Mouse (Mus musculus) adrenal gland, postnatal 14 days (tissue): ENCODE data around the gene Mdga2. TPM values are rescaled to one million over a fixed set of nuclear protein-coding genes. Genes with fewer than 3 reads are reported as not detected.
A peak's percentile ranks its signal among the peaks of the same experiment; 100 is the strongest.

Experiments
- DNase-seq: peaks from one replicate; pipeline ENCODE4 v3.0.0; 2021; ENCODE audit warnings: mixed read lengths
- total RNA-seq: library from RNA; stranded (reverse); gene quantifications from 2 replicates; pipeline ENCODE4 v1.2.3, GENCODE M21; 2021

Gene Mdga2
- total RNA-seq, 1 experiment from 2014 or later: 2.6 TPM

- DNase-seq: no peak
These were observed 519.6 kb downstream of the Mdga2 start for GRCm38 (mm10) chr12:66702781-66703180.

GRCm38 (mm10) chr12:66679558-66679957, 542.8 kb downstream of the Mdga2 start:
- no peak for DNase-seq

DNA sequence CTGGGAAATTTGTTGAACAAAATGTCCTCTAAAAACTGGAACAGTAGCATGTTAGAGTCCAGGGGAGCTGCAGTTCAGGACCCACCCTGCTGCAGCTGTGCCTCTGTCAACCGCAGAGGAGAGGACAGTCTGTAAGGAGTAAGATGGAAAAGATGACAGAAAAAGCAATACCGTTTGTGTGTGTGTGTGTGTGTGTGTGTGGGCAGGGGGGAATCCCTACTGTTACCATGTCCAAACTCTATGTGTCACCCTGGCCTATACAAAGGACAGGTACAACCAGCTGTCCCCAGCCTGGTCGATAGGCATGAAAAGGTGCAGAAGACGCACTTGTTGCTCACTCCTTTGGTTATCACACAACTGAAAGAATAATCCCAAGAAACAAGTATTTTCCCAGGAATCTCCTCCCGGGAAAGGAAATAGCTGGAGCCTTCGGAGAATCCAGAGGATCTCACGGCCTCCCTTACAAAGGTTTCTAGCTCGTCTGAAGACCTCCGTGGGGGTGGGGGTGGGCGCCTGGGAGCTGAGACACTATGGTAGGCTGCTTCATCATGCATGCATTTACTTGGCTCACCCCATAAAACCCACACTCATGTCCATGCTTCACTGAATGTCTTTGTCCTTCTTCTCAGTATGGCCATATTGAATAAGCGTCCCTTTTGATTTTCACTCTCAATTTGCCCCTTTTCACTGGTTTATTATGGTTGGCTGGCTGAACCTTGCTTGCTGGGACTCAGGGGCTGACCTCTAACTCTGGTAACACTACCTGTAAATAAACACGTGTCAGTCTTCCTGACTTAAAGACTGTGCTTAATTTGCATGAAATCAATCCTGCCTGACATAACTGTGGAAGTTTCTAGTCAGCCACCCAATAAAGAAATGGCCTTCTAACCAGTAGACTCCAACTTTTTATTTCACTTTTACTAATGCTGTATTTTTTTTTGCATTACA, 573.5 kb downstream of the Mdga2 start:
- DNase-seq: no peak

DNA sequence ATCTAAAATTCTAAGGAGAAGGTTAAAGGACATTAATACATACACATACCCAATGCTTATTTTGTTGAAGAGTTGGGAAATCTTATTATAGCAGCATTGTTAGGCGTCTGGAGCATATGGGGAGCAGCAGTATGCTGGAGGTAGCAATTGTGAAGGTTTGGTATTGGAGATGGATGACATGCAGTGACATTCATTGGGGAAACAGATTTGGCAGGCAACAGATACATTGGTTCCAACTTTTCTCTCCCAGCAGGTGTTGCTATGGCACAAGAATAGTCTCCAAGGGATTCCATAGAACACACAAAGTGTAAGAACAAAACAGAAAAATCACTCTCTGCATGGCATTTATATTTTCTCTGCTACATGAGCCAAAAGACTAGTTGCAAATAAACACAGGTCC, 581.9 kb downstream of the Mdga2 start:
- no peak for DNase-seq

GRCm38 (mm10) chr12:66619944-66620343, 602.4 kb downstream of the Mdga2 start:
- no peak for DNase-seq

- no peak for DNase-seq
These were observed 630.6 kb downstream of the Mdga2 start for GRCm38 (mm10) chr12:66591617-66592230.

GRCm38 (mm10) chr12:66565396-66565795, 657.0 kb downstream of the Mdga2 start:
- DNase-seq: peak; percentile 24

GRCm38 (mm10) chr12:66556846-66557245, 665.5 kb downstream of the Mdga2 start:
- DNase-seq: no peak

DNA sequence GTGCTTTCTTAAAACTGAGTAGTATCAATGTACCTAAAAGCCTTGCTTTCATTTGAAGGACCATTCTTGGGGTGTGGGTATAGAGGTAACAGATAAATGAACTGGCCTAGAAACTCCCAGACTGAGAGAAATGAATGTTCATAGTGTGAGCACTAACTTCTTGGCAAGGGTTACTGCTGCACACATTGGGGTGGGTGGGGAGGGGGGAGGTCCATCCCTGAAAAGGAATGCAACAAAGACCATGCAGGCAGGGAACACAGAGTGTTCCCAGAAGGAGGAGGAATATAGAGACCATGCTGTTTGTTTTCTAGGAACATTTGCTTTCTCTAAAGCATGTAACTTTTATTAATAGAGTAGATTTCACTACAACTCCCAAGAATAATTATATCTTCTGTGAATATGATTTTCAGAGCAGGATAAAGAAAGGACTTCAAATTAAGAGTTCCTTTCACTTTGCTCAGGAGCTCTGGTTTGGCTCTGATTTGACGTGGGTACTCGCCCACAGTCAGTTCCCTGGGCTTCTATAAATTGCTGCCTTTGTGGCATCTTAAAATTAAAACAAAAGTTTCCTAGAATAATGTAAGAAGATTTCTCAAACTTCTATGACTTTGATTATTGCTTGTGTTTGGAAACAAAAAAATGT, 666.0 kb downstream of the Mdga2 start:
- no peak for DNase-seq

GRCm38 (mm10) chr12:66524973-66525372, 697.4 kb downstream of the Mdga2 start:
- DNase-seq: no peak

DNA sequence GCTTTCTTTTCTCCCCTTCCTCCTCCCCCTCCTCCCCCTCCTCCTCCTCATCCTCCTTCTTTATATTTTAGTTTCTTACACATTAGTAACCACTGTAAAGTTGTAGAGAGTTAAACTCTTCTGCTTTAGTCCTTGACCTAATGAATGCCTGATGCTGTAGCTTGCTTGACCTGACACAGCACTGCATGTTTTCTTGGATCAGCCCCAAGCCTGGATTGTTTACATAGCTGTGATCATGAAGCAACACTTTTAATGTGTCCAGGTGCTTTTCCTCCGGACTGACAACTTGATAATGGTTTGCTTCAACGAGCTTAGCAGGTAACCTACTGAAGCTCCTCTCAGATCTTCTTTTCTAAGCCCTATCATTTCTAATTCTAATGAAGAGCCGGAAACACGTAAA, 723.1 kb downstream of the Mdga2 start:
- no peak for DNase-seq

DNA sequence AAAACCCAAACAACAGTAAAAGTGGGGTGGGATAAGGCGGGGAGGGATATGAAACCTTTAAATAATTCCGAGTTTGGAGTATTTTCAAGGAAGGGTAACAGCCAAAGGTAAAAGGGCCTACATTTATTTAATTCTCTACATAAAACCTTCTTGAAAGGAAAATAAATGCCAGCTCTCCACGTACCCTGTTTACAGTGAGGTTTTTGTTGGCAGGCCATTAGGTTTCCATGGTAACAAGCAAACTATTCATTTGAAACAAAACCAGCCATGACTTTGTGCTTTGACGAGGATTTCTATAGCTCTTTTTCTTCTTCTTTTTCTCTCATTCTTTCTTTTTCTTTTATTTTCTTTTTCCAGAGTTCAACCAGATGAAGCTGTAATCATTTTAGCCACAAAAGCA, 751.5 kb downstream of the Mdga2 start:
- no peak for DNase-seq

GRCm38 (mm10) chr12:66470243-66470863, 752.0 kb downstream of the Mdga2 start:
- no peak for DNase-seq

GRCm38 (mm10) chr12:66465516-66465915, 756.8 kb downstream of the Mdga2 start:
- peak; percentile 7 for DNase-seq

- DNase-seq: no peak
These were observed 779.0 kb downstream of the Mdga2 start for GRCm38 (mm10) chr12:66443340-66443739.
